Mouse (Mus musculus) monocyte, adult 2 months (primary cell): Measurements from ENCODE around the gene Gm33543.
A peak's percentile ranks its signal among the peaks of the same experiment; 100 is the strongest.

Experiments
- DNase-seq, 2 experiments: peaks; one replicate each; pipeline ENCODE4 v3.0.0; 2022; ENCODE audit warnings: low spot score in 2 of 2, low read depth in 1 of 2

Gene Gm33543

GRCm38 (mm10) chr10:95842789-95843637 lies at the start of gene Gm33543:
Gene Gm33543 (minus strand): TSS chr10:95842930.
- no peak for DNase-seq

- no peak for DNase-seq
These were observed 49.4 kb upstream of the Gm33543 start for GRCm38 (mm10) chr10:95892132-95892531.

GRCm38 (mm10) chr10:95891214-95891960 lies 48.7 kb upstream of the Gm33543 start:
- DNase-seq: no peak

GRCm38 (mm10) chr10:95883761-95884517 lies 41.2 kb upstream of the Gm33543 start:
- no peak for DNase-seq

- DNase-seq: no peak
These were observed 39.3 kb upstream of the Gm33543 start for GRCm38 (mm10) chr10:95882036-95882435.

GRCm38 (mm10) chr10:95879983-95880934 lies 37.5 kb upstream of the Gm33543 start:
- DNase-seq: peak in 1 of 2 experiments; percentile 11

- no peak for DNase-seq
These were observed 28.1 kb upstream of the Gm33543 start for GRCm38 (mm10) chr10:95870782-95871181.

- DNase-seq: no peak
These were observed 25.6 kb upstream of the Gm33543 start for GRCm38 (mm10) chr10:95868348-95868747.

- DNase-seq: no peak
These were observed 24.9 kb upstream of the Gm33543 start for GRCm38 (mm10) chr10:95867596-95867995.

GRCm38 (mm10) chr10:95864349-95865124 lies 21.8 kb upstream of the Gm33543 start:
- DNase-seq: no peak

GRCm38 (mm10) chr10:95862664-95863063 lies 19.9 kb upstream of the Gm33543 start:
- no peak for DNase-seq

GRCm38 (mm10) chr10:95858164-95858563 lies 15.4 kb upstream of the Gm33543 start:
- no peak for DNase-seq

GRCm38 (mm10) chr10:95855411-95855810 lies 12.7 kb upstream of the Gm33543 start:
- DNase-seq: no peak

- no peak for DNase-seq
These were observed 7.8 kb upstream of the Gm33543 start for GRCm38 (mm10) chr10:95850504-95850903.

GRCm38 (mm10) chr10:95846739-95847138 lies 4.0 kb upstream of the Gm33543 start:
- no peak for DNase-seq

GRCm38 (mm10) chr10:95846281-95846680 lies 3.6 kb upstream of the Gm33543 start:
- no peak for DNase-seq

- DNase-seq: no peak
These were observed 1.1 kb upstream of the Gm33543 start for GRCm38 (mm10) chr10:95843878-95844277.

GRCm38 (mm10) chr10:95841241-95841640 lies 1.5 kb downstream of the Gm33543 start:
- DNase-seq: no peak

GRCm38 (mm10) chr10:95839803-95840202 lies 2.9 kb downstream of the Gm33543 start:
- DNase-seq: no peak

- no peak for DNase-seq
These were observed 3.7 kb downstream of the Gm33543 start for GRCm38 (mm10) chr10:95839036-95839435.
